Mouse (Mus musculus) ES-E14 (cell line): ENCODE measurements at regions not wholly inside any gene's neighbourhood (a gene's known extent, or its start where the extent isn't known, plus 50 kb on each side); places are given as distances from the start of the nearest gene placed in this dataset.

Experiments
- CHD2 ChIP-seq: IDR thresholded peaks from 2 replicates; pipeline ENCODE4 v1.6.1; 2014; ENCODE audit warnings: mild to moderate bottlenecking, low read depth, low read length, inconsistent platforms
- HCFC1 ChIP-seq: IDR thresholded peaks from 2 replicates; pipeline ENCODE4 v1.6.1; 2012; ENCODE audit warnings: low read length, inconsistent platforms, borderline replicate concordance; ENCODE audit not compliant: insufficient read depth
- MAFK ChIP-seq: IDR thresholded peaks from 2 replicates; pipeline ENCODE4 v1.6.1; 2014; ENCODE audit warnings: mild to moderate bottlenecking, low read depth, low read length, inconsistent platforms; ENCODE audit not compliant: insufficient read depth
- ZC3H11A ChIP-seq: IDR thresholded peaks from 2 replicates; pipeline ENCODE4 v1.6.1; 2012; ENCODE audit warnings: low read depth, mild to moderate bottlenecking, inconsistent platforms, low read length, borderline replicate concordance
- ZNF384 ChIP-seq: IDR thresholded peaks from 2 replicates; pipeline ENCODE4 v1.6.1; 2012; ENCODE audit warnings: low read depth, low read length, inconsistent platforms

DNA sequence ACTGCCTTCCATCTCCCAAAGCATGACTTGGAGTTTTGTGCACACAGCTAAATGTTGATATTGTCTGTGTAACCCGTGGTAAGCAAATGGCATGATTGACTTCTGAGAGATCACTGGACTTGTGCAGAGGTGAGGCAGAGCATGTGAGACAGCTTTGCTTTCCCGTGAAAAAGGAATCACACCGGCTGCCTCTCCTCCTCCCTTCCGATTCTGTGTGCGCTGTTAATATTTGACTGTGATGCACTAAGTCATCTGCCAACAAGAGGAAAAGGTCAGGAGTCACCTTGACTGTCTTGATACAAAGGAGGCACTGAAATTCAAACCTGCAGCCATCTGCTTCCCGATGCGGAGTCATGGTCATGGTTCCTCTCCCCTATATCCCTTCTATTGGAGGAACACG lies 98.0 kb downstream of the Ehf start:
- TF ChIP-seq ZNF384 (no peak), CHD2 (no peak), MAFK (no peak), ZC3H11A (no peak), HCFC1 (no peak)
